Mouse (Mus musculus): ENCODE data around the gene Dcbld1.
A peak's percentile ranks its signal among the peaks of the same experiment; 100 is the strongest.
"Not testable (repeated sequence)": the region's sequence is repeated elsewhere in the genome, so short reads cannot be mapped to it uniquely, and the experiment has no call there.

The Dcbld1 gene

DNA sequence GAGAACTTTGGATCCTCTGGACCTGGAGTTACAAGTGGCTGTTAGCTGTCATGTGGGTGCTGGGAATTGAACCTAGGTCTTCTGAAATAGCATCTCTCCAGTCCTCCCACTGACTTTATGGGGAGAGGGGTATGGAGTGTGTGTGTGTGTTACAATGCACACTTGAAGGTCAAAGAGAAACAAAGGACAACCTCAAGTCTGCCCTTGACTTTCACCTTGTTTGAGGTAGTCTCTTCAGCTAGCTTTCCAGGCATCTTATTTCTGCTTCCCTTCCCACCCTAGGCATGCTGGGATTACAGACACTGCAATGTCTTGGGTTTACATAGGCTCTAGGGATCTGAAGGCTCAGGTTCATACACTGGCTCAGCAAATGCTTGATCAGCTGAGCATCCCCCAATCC lies 68.9 kb downstream of the Dcbld1 start:
- no peak for DNase-seq (ENCODE audit: low read depth, low spot score)

- no peak for DNase-seq (ENCODE audit: low read depth, low spot score)
Observed at GRCm38 (mm10) chr10:52304574-52304973, 71.2 kb downstream of the Dcbld1 start.

GRCm38 (mm10) chr10:52309196-52309595 lies 75.8 kb downstream of the Dcbld1 start:
- DNase-seq (ENCODE audit: low read depth, low spot score) = no peak

DNA sequence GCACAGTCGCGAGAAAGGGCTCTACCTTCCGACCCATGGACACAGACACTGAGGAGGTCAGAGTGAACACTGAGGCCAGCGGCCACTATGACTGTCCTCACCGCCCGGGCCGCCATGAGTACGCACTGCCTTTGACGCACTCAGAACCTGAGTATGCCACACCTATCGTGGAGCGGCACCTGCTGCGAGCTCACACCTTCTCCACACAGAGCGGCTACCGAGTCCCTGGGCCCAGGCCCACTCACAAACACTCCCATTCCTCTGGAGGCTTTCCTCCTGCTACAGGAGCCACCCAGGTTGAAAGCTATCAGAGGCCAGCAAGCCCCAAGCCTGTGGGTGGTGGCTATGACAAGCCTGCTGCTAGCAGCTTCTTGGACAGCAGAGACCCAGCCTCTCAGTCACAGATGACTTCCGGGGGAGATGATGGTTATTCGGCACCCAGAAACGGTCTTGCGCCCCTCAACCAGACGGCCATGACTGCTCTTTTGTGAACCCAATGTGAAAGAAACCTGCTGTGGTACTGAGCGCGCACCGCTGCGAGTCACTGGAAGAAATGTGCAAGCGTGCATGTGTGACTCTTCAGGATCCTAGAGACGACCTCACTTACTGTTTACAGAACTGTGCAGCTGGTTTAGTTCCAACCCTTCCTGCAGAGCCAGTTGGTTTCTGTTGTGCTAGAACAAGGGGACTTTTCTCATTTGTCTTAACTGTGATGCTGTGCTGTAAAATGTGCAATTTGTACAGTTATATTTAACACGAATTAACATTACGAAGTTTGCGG lies 86.3 kb downstream of the Dcbld1 start:
- no peak for DNase-seq (ENCODE audit: low read depth, low spot score)

DNA sequence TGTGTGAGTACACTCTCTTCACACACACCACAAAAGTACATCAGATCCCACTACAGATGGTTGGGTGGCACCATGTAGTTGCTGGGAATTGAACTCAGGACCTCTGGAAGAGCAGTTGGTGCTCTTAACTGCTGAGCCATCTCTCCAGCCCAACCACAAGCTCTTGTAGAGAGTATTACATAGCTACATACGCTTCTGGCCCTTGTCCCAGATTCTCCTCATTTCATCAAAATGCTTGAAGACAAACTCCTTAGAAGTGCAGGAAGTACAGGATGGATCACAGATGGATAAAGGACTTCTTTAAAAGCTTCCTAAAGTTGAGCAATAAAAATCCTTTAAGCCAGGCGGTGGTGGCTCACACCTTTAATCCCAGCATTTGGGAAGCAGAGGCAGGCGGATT lies 88.5 kb downstream of the Dcbld1 start:
- DNase-seq (ENCODE audit: low read depth, low spot score) = no peak

DNA sequence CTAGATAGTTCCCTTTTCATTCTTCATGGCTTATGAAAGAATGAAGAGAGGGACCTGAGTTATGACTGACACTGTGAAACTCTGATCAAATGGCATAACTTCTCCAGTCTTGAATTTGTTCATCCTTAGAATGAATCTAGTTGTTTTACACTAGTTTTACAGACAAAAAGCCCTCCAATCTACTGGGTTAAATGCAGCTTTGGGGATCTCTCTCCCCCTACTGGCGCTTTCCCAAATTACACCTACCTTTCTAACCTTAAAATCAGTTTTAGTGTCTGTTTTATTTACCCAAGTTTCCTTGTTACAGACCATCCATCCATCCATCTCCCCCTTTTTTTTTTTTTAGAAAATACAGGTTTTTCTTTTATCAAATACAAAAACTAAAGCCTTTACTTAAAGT lies 97.6 kb downstream of the Dcbld1 start:
- DNase-seq (ENCODE audit: low read depth, low spot score) = peak; percentile 8

- not testable (repeated sequence) for DNase-seq (ENCODE audit: low read depth, low spot score)
Observed at GRCm38 (mm10) chr10:52343324-52343723, 109.9 kb downstream of the Dcbld1 start.

- no peak for DNase-seq (ENCODE audit: low read depth, low spot score)
Observed at GRCm38 (mm10) chr10:52353184-52353583, 119.8 kb downstream of the Dcbld1 start.

DNA sequence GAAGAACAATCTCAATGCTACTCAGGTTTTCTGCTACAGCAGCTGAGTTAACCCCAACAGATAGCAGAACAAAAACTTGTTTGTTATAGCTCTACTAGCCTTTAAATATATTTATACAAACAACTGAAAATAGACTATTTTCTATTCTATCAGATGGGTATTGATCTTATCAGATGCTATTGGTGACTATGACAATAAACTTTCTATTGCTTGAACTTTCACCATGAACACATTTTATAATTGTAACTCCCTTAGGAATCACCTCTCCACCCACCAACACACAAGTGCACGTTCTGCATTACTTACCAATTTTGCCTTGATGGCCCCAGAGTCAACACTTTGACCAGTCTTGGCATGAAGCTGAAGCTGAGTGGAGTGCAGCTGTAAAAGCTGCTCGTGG lies 125.0 kb downstream of the Dcbld1 start, which contains the start of gene Gm26741:
Gene Gm26741 (plus strand): TSS at position 301 of the 400 bp plus-strand sequence.
- DNase-seq (ENCODE audit: low read depth, low spot score) = no peak

DNA sequence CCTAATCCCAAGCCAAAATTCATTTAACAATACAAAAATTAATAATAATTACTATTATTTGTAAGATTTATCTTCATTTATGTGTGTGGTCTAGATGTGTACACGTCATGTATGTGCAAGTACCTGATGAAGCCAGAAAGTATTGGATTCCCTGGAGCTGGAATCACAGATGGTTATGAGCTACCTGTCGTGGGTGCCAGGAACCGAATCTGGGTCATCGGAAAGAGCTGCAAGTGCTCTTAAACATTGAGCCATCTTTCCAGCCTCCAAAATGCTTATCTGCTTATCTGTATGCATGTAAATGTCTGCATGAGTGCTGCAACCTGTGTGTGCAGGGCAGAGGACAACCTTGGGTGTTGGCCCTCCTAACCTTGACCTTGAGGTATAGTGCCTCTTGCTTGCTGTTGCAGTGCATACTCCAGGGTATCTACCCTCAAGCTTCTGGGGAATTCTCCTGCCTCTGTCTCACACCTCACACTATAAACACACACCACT lies 126.9 kb downstream of the Dcbld1 start:
- DNase-seq (ENCODE audit: low read depth, low spot score) = no peak

- DNase-seq (ENCODE audit: low read depth, low spot score) = no peak
Observed at GRCm38 (mm10) chr10:52360862-52361609, 127.6 kb downstream of the Dcbld1 start.

- no peak for DNase-seq (ENCODE audit: low read depth, low spot score)
Observed at GRCm38 (mm10) chr10:52368376-52368775, 135.0 kb downstream of the Dcbld1 start.

Data from CD4-positive helper T cell, adult 2 months (primary cell).